Mouse (Mus musculus) gastrocnemius, adult 2 months (tissue): ENCODE results near the gene Serping1. TPM values are rescaled to one million over a fixed set of nuclear protein-coding genes. Genes with fewer than 3 reads are reported as not detected.

ENCODE experiments used
- DNase-seq: peaks from one replicate; pipeline ENCODE4 v3.0.0; 2022
- H3K27ac ChIP-seq: fragments of 200-600 bp; 2 replicates; pipeline ENCODE4 v1.8.1; 2022; ENCODE audit warnings: mild to moderate bottlenecking
- H3K4me3 ChIP-seq: fragments of 200-600 bp; 2 replicates; pipeline ENCODE4 v1.8.1; 2022; ENCODE audit warnings: mild to moderate bottlenecking, moderate library complexity
- CTCF ChIP-seq: fragments of 200-600 bp; IDR thresholded peaks from 2 replicates; pipeline ENCODE4 v1.8.1; 2022; ENCODE audit warnings: antibody characterized with exemption, mild to moderate bottlenecking, moderate library complexity
- intact Hi-C: fragments of 180-260 bp; cut with DNase I; formaldehyde crosslinking; loops from one replicate; pipeline ENCODE4 v1.15.1; 2025
- total RNA-seq, 2 experiments: library from RNA; stranded (reverse); gene quantifications; 2 replicates each; pipeline ENCODE4 v1.2.3; 2021

Gene Serping1
- total RNA-seq, 2 experiments from 2014 or later, result 52.3 to 82.6 TPM

GRCm38 (mm10) chr2:84743561-84743960 is 31.7 kb downstream of the Serping1 start, which contains the start of gene Gm19426:
Gene Gm19426 (minus strand): TSS chr2:84743655.
- peak; percentile 63 for DNase-seq
- no peak for TF ChIP-seq CTCF
- peak within 1 kb of the TSS; percentile 86 for H3K27ac ChIP-seq
- peak within 1 kb of the TSS; percentile 87 for H3K4me3 ChIP-seq
- intact Hi-C loops, result loop anchor here (5.0 kb wide), 1 partner anchor 54 kb away; the partner anchor contains the start of gene Ube2l6

- H3K4me3 ChIP-seq, result peak overlapping the region; percentile 87
- no peak for TF ChIP-seq CTCF
- H3K27ac ChIP-seq, result peak overlapping the region; percentile 86
- intact Hi-C loops, result loop anchor here (5.0 kb wide), 1 partner anchor 55 kb away; the partner anchor contains the start of gene Ube2l6
- DNase-seq, result peak; percentile 37
These were observed 32.6 kb downstream of the Serping1 start for GRCm38 (mm10) chr2:84742451-84743283.

DNA sequence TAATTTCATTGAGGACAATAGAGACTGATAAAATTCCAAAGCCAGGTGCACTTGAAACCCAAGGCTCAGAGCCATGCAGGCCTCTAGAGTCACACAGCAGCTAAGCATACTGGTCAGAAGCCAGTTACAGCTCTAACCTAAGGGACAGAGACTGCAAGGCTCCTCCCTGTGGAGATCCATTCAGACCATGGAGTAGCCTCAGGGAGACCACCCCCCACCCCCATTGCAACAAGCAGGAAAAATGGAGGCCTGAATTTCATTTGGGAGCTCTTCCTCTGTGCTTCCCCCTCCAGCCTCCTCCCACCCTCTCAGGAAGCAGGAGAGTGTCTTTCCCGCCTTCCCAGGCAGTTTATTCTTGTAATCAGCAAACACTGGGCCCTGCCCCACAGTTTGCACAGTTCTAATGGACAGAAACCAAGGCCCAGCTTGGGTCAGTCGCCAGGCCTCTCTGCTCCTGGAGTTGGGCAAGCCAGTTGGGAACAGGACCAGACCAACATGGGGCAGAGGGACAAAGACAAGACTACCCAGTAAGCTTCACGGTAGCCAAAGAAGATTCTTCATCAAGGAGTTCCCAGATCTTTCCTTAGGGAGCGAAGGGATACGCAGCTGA is 33.3 kb downstream of the Serping1 start:
- intact Hi-C loops, result loop anchor here (5.0 kb wide), 1 partner anchor 55 kb away; the partner anchor contains the start of gene Ube2l6
- Histone ChIP-seq H3K4me3 (peak overlapping the region; percentile 87), H3K27ac (peak overlapping the region; percentile 86; the same call in 1 of the 2 replicates)
- TF ChIP-seq CTCF, result no peak
- peak; percentile 26 for DNase-seq

- DNase-seq, result no peak
- intact Hi-C loops, result loop anchor here (5.0 kb wide), 1 partner anchor 57 kb away; the partner anchor contains the start of gene Ube2l6
- Histone ChIP-seq H3K4me3 (no peak overlapping the region), H3K27ac (no peak overlapping the region)
- peak; percentile 44 for TF ChIP-seq CTCF
These were observed 34.5 kb downstream of the Serping1 start for GRCm38 (mm10) chr2:84740608-84741333.

- peak overlapping the region; percentile 51 for H3K4me3 ChIP-seq
- H3K27ac ChIP-seq, result no peak overlapping the region
- peak; percentile 32 for DNase-seq
- intact Hi-C loops, result no loop called here
- peak; percentile 49 for TF ChIP-seq CTCF
These were observed 36.9 kb downstream of the Serping1 start for GRCm38 (mm10) chr2:84738271-84738911.

DNA sequence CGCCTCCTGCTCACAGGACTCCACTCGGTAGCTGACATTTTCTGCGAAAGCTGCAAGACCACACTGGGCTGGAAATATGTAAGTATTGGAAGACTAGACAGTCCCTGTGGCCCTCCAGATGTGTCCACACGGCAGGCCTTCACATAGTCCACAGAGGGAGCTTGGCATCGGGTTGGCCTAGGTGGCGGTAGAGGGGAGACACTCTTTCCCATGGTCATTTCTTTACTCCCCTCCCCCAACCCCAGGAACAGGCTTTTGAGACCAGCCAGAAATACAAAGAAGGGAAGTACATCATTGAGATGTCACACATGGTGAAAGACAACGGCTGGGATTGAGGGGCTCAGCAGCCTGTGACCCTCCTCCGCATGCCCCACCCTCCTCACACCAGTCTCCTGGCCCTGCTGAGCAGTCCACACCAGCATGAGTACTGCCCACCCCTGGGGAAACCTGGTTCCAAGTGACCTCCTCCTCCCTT is 37.8 kb downstream of the Serping1 start:
- no peak overlapping the region for H3K4me3 ChIP-seq
- H3K27ac ChIP-seq, result no peak overlapping the region
- intact Hi-C loops, result no loop called here
- no peak for DNase-seq
- TF ChIP-seq CTCF, result no peak

DNA sequence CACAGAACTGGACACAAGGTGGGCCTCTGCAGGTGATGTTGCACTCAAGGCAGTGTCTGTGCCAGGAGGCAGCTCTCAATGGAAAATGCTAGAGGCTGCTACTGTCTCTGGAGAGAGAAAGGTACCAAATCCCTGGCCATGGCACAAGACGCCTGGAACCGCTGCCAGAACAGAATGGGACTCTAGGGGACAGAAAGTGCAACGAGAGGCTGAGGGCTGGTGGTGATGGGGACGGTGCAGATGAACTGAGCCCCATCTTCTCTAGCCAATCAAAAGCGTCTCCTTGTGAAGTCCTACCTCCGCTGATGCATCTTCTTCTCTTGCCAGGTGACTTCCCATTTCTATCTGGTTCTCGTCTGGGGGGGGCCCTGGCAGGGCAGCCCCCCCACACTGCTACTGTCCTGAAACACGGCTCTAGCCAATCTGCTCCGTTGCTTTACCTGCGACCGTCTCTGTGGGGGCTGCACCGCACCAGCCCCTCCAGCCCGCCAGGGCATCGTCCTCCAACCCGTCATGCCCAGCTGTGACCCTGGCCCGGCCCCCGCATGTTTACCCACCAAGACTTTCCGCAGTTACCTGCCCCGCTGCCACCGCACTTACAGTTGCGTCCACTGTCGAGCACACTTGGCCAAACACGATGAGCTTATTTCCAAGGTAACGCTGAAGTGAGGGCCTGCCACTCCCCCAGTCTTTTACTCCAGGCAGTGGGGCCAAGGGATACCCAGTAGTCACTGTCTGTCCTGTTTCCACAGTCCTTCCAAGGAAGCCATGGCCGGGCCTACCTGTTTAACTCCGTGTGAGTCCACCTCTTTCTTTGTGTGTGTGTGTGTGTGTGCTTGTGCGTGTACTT is 38.7 kb downstream of the Serping1 start:
- peak; percentile 22 for DNase-seq
- intact Hi-C loops, result no loop called here
- no peak overlapping the region for H3K4me3 ChIP-seq
- H3K27ac ChIP-seq, result no peak overlapping the region
- no peak for TF ChIP-seq CTCF

- no peak for DNase-seq
- Histone ChIP-seq H3K27ac (no peak overlapping the region), H3K4me3 (no peak overlapping the region)
- TF ChIP-seq CTCF, result no peak
- intact Hi-C loops, result no loop called here
These were observed 39.8 kb downstream of the Serping1 start for GRCm38 (mm10) chr2:84735346-84735920.

- no peak for DNase-seq
- peak overlapping the region; percentile 56 for H3K4me3 ChIP-seq
- H3K27ac ChIP-seq, result no peak overlapping the region
- intact Hi-C loops, result no loop called here
- TF ChIP-seq CTCF, result no peak
These were observed 40.3 kb downstream of the Serping1 start for GRCm38 (mm10) chr2:84734919-84735318.

DNA sequence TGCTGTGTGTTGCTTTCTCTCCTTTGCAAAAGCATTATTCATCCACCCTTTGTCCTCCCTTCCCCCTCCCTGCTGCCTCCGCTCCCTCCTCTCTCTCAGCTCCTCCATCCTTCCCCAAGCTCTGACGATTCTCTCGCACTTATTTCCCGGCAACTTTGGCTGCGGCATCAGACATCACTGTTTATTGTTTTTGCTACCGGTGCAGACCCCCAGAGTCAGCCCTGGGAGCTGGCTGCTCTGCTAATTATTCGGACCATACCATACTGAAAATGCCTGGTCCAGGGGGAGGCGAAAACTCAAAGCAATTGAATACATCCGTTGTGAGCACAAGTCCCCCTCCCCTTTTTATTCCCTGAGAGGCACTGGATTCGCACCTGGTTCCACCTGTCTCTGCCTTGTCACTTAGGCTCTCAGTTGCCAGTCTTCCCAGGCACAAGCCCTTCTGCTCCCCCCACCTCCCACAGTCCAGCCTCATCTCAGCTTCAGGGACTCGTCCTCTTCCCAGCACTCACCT is 40.8 kb downstream of the Serping1 start:
- intact Hi-C loops, result no loop called here
- Histone ChIP-seq H3K27ac (peak overlapping the region; percentile 59), H3K4me3 (peak overlapping the region; percentile 56)
- no peak for TF ChIP-seq CTCF
- DNase-seq, result no peak
